Mouse (Mus musculus) c-Kit-positive CD71-positive TER-119-positive erythroid progenitor cells, embryonic 14.5 days (primary cell): Measurements from ENCODE around the gene 2810408A11Rik.
A peak's percentile ranks its signal among the peaks of the same experiment; 100 is the strongest.
"Not testable (repeated sequence)": the region's sequence is repeated elsewhere in the genome, so short reads cannot be mapped to it uniquely, and the experiment has no call there.

ENCODE experiments used
- DNase-seq: peaks from one replicate; pipeline ENCODE4 v3.0.0-alpha.2; 2013; ENCODE audit warnings: low spot score

The 2810408A11Rik gene

DNA sequence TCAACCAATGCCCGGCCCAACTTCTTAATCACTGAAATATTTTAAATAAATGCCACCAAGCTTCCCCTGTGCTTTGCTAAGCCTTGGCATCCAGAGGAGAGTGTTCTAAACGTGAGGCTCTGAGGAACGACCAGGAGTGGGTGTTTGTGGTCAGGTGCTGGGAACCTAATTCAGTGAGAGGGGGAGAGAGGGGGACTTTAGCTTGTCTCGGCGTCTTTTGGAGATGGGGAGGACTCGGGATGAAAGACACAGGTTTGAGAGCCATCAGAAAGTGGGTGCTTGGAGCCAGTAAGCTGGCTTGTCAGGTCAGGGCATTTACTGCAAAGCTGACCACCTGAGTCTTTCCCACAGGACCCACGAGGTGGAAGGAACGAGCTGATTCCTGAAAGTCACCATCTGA, 31.0 kb upstream of the 2810408A11Rik start:
- no peak for DNase-seq

DNA sequence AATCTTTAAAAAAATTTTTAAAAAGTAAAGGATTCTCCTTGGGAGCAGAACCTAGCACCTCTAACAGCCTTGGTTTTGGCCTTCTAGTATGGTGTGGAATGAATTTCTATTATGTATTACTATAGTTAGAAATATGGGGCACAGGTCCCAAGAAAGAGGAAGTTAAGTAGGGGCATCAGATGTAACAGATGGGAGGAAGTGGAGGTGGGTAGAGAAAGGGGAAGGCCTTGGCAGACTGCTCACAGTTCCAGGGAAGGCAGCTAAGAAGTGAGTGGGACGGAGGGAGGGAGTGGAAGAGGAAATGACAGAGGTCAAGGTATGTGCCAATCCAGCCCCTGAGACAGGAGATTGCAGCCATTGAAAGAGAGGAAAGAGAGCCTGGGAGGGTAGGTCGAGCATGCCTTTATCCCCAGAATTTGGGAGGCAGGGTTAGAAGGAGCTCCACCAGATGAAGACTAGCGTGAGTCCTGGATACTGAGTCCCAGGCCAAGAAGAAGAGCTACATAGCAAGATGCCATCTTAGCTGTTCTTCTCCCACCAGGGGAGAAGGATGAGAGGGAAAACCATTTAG, 30.3 kb upstream of the 2810408A11Rik start:
- no peak for DNase-seq

DNA sequence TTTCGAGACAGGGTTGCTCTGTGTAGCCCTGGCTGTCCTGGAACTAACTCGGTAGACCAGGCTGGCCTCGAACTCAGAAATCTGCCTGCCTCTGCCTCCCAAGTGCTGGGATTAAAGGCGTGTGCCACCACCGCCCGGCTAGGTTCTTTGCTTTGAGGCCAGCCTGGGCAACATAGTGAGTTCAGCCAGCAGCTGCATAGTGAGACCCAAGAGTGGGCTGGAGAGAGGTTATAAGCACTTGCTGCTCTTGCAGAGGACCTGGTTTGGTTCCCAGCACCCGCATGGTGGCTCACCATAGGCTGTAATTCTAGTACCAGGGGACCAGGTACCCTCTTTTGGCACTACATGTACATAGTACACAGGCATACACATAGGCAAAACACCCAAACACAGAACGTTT, 29.4 kb upstream of the 2810408A11Rik start:
- not testable (repeated sequence) for DNase-seq

- no peak for DNase-seq
Measured at GRCm38 (mm10) chr11:69929712-69930111, 28.9 kb upstream of the 2810408A11Rik start.

- DNase-seq, result no peak
Measured at GRCm38 (mm10) chr11:69927501-69927900, 26.7 kb upstream of the 2810408A11Rik start.

DNA sequence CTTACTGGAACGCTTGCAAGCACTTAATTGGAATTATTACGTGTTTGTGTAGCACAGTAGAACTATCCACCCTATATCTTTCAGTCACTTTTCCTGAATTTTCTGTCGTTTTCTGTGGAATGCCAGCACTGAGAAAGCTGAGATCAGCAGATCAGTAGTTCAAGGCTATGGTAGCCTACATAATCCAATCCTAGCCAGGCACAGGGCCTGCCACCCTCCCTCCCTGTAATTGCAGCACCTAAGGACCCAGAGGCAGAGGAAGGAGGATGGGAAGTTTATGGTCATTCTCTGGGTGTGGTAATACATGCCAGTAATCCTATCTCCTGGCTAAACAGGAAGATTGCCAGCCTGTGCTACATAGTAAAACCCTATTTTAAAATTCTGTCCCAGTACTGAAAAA, 22.0 kb upstream of the 2810408A11Rik start:
- DNase-seq, result no peak

DNA sequence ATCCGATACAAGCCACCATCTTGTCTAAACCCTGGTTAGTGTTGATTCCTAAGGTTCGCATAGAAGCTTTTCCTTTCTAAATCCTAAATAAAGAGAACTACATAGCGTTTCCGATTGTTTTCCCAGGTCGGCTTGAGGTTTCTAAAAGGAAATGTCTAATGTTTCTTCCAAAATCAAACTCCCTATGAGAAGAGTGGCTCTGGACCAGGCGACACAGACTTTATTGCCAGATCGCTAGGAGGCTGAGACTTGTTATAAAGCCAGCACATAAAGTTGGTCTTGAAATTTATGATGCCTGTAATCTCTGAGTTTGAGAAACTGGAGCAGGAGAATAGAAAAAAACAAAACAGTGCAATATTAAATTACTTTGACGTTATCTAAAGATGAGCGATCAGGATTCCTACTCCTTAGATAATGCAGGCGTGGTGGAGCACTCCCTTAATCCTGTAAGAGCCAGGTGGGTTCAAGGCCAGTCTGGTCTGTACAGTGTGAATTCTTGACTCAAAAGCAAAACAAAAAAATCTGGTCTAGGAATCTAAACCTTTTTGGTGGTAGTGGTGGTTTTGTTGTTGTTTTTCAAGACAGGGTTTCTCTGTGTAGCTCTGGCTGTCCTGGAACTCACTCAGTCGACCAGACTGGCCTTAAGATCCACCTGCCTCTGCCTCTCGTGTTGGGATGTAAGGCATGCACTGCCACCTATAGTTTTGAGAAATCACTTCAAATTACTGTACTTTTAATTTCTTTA, 21.4 kb upstream of the 2810408A11Rik start:
- no peak for DNase-seq

- peak; percentile 100 for DNase-seq
Measured at GRCm38 (mm10) chr11:69921114-69922011, 20.6 kb upstream of the 2810408A11Rik start, which contains the start of gene Eif5a. Eif5a (minus strand) TSS chr11:69921958.

DNA sequence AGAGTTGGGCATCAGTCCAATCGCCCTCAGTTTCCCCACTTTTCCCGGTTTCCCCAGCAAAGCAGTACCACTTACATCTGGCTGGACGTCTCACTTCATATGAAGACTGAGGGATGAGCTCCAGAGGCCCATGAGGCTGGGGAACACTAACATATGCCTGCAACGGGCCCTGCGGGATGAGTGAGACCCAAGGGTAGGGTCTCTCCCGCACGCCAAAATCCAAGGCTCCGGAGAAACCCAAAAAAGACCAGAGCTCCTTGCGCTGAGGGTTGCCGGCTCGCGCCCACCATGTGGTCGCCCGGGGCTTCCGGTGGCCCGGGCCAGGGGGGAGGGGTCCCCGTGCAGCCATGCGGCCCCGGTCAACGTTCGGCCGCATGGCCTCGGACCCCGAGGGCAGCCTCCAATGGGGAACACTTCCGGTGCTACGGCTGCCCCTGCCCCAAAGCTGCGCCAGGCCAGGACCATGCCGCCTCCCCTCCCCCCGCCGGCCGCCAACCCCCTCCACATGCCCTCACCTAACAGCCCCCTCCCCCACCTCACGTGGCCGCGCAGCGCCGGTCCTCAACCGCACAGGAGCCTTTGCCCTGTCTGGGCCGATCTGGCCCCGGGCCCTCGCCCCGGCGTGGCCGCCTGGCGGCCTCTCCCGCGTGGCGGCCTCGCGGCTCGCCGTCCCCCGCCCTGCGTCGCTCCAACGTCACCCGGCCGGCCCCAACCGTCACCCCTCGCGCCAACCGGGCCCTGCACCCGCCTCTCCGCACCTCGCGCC, 19.7 kb upstream of the 2810408A11Rik start:
- DNase-seq, result no peak

GRCm38 (mm10) chr11:69919661-69920265, 19.0 kb upstream of the 2810408A11Rik start:
- DNase-seq, result peak; percentile 92

DNA sequence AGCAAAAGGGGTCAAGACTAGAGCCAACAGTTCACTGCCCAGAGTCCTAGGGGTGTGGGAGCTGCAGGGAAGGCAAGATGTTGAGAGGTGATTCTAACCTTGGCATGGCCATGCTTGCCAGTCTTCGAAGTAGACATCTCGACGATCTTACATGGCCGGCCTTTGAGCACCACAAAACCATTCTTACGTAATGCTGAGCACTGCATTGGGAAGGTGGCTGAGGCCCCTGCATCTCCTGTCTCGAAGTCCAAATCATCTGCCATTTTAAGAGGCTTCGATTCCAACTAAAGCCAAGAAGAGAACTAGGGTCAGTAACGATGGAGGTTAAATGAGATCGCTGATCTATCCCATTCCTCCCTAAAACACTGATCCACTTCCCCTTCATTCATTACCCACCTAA, 18.3 kb upstream of the 2810408A11Rik start:
- no peak for DNase-seq

DNA sequence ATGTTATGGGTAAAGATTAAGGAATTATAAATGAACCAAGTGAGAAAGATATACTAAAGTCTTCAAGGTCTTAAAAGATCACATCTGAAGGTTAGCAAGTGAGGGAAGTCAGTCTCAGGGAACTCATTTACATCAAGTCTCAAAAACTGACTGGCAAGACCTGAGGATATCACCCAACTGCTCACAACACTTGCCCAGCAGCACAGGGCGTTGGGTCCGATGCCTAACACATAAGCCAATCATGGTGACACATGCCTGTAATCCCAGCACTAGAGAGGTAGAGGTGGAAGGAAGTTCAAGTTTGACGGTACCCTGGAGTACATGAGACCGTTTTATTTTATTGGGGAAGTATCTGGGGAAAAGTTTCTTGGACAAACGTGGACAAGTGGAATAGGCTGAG, 17.3 kb upstream of the 2810408A11Rik start:
- DNase-seq, result no peak

GRCm38 (mm10) chr11:69917379-69917948, 16.7 kb upstream of the 2810408A11Rik start:
- no peak for DNase-seq

DNA sequence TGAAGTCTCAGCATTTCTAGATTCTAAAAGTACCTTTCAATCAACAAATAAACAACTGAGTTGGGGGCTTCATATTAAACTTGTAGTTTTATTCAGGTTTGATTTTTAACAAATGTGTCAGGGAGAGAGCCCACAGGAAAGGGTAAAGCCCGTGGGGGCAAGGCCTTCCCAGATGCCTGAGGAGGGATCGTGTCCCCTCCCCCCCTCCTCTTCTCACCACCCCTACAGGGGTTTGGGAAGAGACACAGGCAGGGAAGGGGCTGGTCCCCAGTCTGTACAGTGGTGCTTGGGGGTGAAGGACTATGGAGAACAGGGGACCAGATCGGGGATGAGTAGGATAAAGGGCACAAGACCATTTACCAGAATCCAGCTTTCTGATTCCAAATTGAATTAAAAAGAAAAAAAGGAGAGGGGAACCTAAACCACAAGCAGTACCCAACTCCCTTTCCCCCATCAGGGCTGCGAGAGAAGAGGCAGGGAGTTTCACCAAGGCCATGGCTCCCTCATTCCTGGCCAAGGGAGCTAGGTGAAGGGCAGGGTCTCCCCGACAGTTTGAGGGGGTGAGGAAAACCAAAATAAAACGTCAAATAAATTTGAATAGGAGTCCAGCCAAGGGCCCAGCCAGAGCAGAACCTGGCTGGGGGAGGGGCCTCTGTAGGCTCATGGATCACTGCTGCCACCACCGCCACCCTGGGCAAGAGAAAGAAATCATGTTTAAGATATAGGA, 16.0 kb upstream of the 2810408A11Rik start:
- not testable (repeated sequence) for DNase-seq

- peak; percentile 87 for DNase-seq
Measured at GRCm38 (mm10) chr11:69915667-69916627, 15.2 kb upstream of the 2810408A11Rik start.

- no peak for DNase-seq
Measured at GRCm38 (mm10) chr11:69914917-69915430, 14.2 kb upstream of the 2810408A11Rik start.

DNA sequence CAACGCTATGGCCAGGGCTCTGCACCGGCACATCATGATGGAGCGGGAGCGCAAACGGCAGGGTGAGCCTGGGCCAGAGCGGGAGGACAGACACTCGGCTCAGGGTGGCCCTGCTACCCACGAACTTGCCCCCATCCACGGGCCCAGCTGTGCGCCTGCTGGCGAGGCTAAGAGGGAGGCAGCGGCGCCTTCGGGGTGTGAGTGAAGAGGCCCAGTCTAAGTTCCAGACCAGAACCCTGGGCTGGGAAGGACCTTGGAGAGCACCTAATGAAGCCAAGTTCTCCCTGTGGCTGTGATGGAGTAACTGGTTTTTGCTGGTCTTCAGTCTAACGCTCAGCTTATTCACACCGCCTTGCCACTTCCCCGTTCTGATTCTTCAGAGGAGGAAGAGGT, 13.6 kb upstream of the 2810408A11Rik start:
- no peak for DNase-seq

- peak; percentile 92 for DNase-seq
Measured at GRCm38 (mm10) chr11:69913554-69914371, 13.0 kb upstream of the 2810408A11Rik start, which contains the start of gene Gps2. Gps2 (plus strand) TSS chr11:69913888.
